Comparison of ENCODE assay signal across 8 mouse cellular contexts in genomic region chr6:84094998-84095397, GRCm38 (mm10).
A peak's percentile ranks its signal among the peaks of the same experiment; 100 is the strongest.
DNase-seq lines count a peak whose midpoint lies in the region; ATAC-seq and TF ChIP-seq lines count a peak whose summit lies in the region.

No protein-coding gene starts in this region.

- WGBS in lung, embryonic 14.5 days: 22% methylated on average over 7 of the region's 7 CpGs

- H3K27me3 ChIP-seq in lung, embryonic 14.5 days (ENCODE audit: insufficient read depth, low read length): no peaks in the 10 kb centered on the region

- H3K4me3 ChIP-seq in lung, embryonic 14.5 days (ENCODE audit: low read depth, low read length): no peak overlapping the region

- H3K4me2 ChIP-seq in lung, embryonic 14.5 days: no peak overlapping the region

- H3K4me1 ChIP-seq in lung, embryonic 14.5 days (ENCODE audit: insufficient read depth): no peaks in the 10 kb centered on the region

- H3K27ac ChIP-seq in lung, embryonic 14.5 days (ENCODE audit: low read depth): no peak overlapping the region

- H3K36me3 ChIP-seq in lung, embryonic 14.5 days (ENCODE audit: insufficient read depth): no peaks in the 10 kb centered on the region

- H3K9me3 ChIP-seq in lung, embryonic 14.5 days (ENCODE audit: low read depth, low read length): no peaks in the 10 kb centered on the region

- peak; percentile 93 for TF ChIP-seq CTCF in lung, embryonic 14.5 days (IDR thresholded peaks at IDR 0.05; ENCODE audit: low read depth)

- DNase-seq in B cell, adult 2 months: peak; percentile 71 to 72
- peak; percentile 53 for DNase-seq in MEL-GATA-1-ER (ENCODE audit: extremely low read depth, low read depth)
- DNase-seq in cerebellum, adult 9-11 months: peak; percentile 52
- peak; percentile 73 for DNase-seq in gastrocnemius, adult 18-20 months (ENCODE audit: low spot score)
- DNase-seq in layer of hippocampus, adult 18-20 months (ENCODE audit: low spot score in 2 of 2): peak; percentile 54 to 86
- peak; percentile 88 for DNase-seq in lung, embryonic 14.5 days
- DNase-seq in right cerebral cortex, adult 18-20 months: peak; percentile 69
- peak; percentile 46 for DNase-seq in urinary bladder, adult 2 months (ENCODE audit: low spot score)

- H3K9ac ChIP-seq in lung, embryonic 14.5 days: no peak overlapping the region

- ATAC-seq in lung, embryonic 14.5 days (ENCODE audit: insufficient read depth): no peak
